Mouse (Mus musculus): Measurements from ENCODE around the gene Vasp.

GRCm38 (mm10) chr7:19282791-19283405 is 11.3 kb upstream of the Vasp start:
- TF ChIP-seq EP300 (optimal IDR thresholded peaks at IDR 0.05): no peak
- TF ChIP-seq CTCF (IDR thresholded peaks at IDR 0.05; ENCODE audit: low read depth): no peak
